Mouse (Mus musculus): Measurements from ENCODE around the gene Lrrc15.

GRCm38 (mm10) chr16:30262664-30263063, 20.4 kb downstream of the Lrrc15 start:
- no peak for TF ChIP-seq POLR2A (IDR thresholded peaks at IDR 0.05; ENCODE audit: control insufficient read depth, low read depth, low read length)
- peak; percentile 73; the same call in 1 of the 2 replicates for TF ChIP-seq CTCF (IDR thresholded peaks at IDR 0.05; ENCODE audit: control insufficient read depth, insufficient read depth, insufficient replicate concordance, low read depth, low read length)

Data from testis, adult 2 months (tissue).